Mouse (Mus musculus) heart, postnatal 0 days (tissue): Measurements from ENCODE around the gene Runx2. TPM values are rescaled to one million over a fixed set of nuclear protein-coding genes. Genes with fewer than 3 reads are reported as not detected.

Source experiments
- ATAC-seq: fragments of 200-750 bp; cut with Nextera tagmentation; 2 replicates; pipeline ENCODE4 v1.8.0; 2017; ENCODE audit warnings: low read depth, moderate number of reproducible peaks, moderate library complexity; ENCODE audit not compliant: insufficient read depth
- DNase-seq: peaks from one replicate; pipeline ENCODE4 v3.0.0-alpha.2; 2016; ENCODE audit warnings: low spot score
- H3K27ac ChIP-seq: fragments of 300-500 bp; sonication (generic); 2 replicates; pipeline ENCODE4 v1.5.1; 2014; ENCODE audit warnings: low read depth, mild to moderate bottlenecking
- H3K27me3 ChIP-seq: fragments of 300-500 bp; sonication (generic); 2 replicates; pipeline ENCODE4 v1.6.1; 2014; ENCODE audit warnings: low read length, mixed read lengths; ENCODE audit not compliant: control insufficient read depth, insufficient read depth
- H3K36me3 ChIP-seq: fragments of 300-500 bp; sonication (generic); replicated peaks from 2 replicates; pipeline ENCODE4 v1.6.1; 2014; ENCODE audit warnings: low read length, mixed read lengths; ENCODE audit not compliant: control insufficient read depth, insufficient read depth
- H3K4me1 ChIP-seq: fragments of 300-500 bp; sonication (generic); 2 replicates; pipeline ENCODE4 v1.6.1; 2014; ENCODE audit warnings: antibody characterized with exemption; ENCODE audit not compliant: control insufficient read depth, insufficient read depth
- H3K4me2 ChIP-seq: fragments of 300-500 bp; sonication (generic); 2 replicates; pipeline ENCODE4 v1.6.1; 2014; ENCODE audit warnings: low read depth, mild to moderate bottlenecking, low read length, moderate library complexity
- H3K4me3 ChIP-seq: fragments of 300-500 bp; sonication (generic); 2 replicates; pipeline ENCODE4 v1.5.1; 2014; ENCODE audit warnings: low read depth, low read length
- H3K9ac ChIP-seq: fragments of 300-500 bp; sonication (generic); replicated peaks from 2 replicates; pipeline ENCODE4 v1.6.1; 2014; ENCODE audit warnings: low read depth, low read length, mixed read lengths
- H3K9me3 ChIP-seq: fragments of 300-500 bp; sonication (generic); replicated peaks from 2 replicates; pipeline ENCODE4 v1.6.1; 2016; ENCODE audit warnings: low read length; ENCODE audit not compliant: control insufficient read depth
- CTCF ChIP-seq: IDR thresholded peaks from 2 replicates; pipeline ENCODE4 v1.5.1; 2016; ENCODE audit warnings: antibody characterized with exemption, control low read depth, low read depth
- EP300 ChIP-seq: IDR thresholded peaks from 2 replicates; pipeline ENCODE4 v1.6.1; 2016; ENCODE audit warnings: antibody characterized with exemption, low read depth
- WGBS: fragments of 180-500 bp; shearing (Covaris S2); extraction: QIAGEN DNeasy Blood & Tissue Kit; methylation state at CpG from one replicate; pipeline ENCODE4 v1.1.7; 2014; 5-methylcytosine and 5-hydroxymethylcytosine counted together
- polyA plus RNA-seq: library from polyadenylated mRNA; unstranded; fragments of >200 nt; fragmentation: Nextera tagmentation; extraction: Ambion mirVana; gene quantifications from 2 replicates; pipeline ENCODE4 v1.2.1, GENCODE M21; 2015
- total RNA-seq: library from RNA; depleted of rRNA; stranded (reverse); fragments of >200 nt; gene quantifications from 2 replicates; pipeline ENCODE4 v1.2.3, GENCODE M21; 2014; ENCODE audit warnings: low replicate concordance

The Runx2 gene
- total and polyA plus RNA-seq, 2 experiments from 2014 or later, result 0.04 TPM; not detected in 1

DNA sequence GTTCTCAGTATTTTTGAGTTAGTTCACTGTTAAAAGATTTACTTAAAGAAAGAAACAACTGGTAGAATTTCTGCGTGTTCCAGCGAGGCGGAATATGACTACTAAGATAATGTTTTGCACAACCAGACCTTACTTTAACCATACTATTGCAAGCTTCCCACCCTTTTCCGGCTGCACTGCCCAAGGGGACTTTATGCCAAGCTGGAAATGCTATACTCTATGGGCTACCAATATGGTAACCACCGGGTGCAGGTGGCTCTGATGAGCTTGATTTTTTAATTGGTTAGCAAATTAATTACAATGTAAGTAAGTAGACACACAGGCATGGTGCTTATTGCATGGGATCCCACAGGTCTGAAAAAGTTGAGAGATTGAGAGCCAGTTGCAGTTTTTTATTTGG is 36.5 kb downstream of the Runx2 start:
- H3K27me3 ChIP-seq, result no peaks in the 10 kb centered on the region
- peak overlapping the region; percentile 82 for H3K4me2 ChIP-seq
- TF ChIP-seq CTCF, result no peak
- no peak for TF ChIP-seq EP300
- H3K4me3 ChIP-seq, result peak overlapping the region; percentile 95; the same call in 1 of the 2 replicates
- DNase-seq, result no peak
- no peaks in the 10 kb centered on the region for H3K36me3 ChIP-seq
- no peaks in the 10 kb centered on the region; the same call in 1 of the 2 replicates for H3K4me1 ChIP-seq
- H3K27ac ChIP-seq, result no peak overlapping the region
- WGBS, result 69% methylated on average over 5 of the region's 5 CpGs
- ATAC-seq, result no peak
- no peaks in the 10 kb centered on the region for H3K9me3 ChIP-seq
- no peak overlapping the region for H3K9ac ChIP-seq

DNA sequence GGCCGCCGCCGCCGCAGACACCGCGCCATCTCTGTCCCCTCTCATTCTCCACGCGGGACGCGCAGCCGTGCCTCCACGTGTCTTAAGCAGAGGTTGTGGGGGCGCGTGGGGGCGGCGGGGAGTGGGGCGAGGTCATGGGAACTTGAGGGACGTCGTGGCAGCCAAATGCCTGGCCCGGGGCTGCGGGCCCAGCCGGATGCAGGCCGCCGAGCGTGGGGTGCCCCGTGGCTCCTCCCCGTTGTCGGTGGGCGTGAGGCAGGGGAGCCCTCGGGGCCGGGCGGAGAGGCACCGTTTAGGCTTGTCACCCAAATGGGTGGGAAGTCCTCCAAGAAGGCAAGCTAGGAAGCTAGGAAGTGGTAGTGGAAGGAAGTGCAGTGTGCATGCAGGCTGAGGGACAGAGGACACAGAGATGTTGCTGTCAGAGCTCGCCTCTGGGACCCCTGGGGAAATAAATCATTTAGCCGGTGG is 37.2 kb downstream of the Runx2 start:
- H3K27ac ChIP-seq, result peak overlapping the region; percentile 90
- H3K9me3 ChIP-seq, result no peaks in the 10 kb centered on the region
- H3K4me1 ChIP-seq, result no peaks in the 10 kb centered on the region; the same call in 1 of the 2 replicates
- DNase-seq, result peak; percentile 58
- H3K4me3 ChIP-seq, result peak overlapping the region; percentile 95
- WGBS, result 1% methylated on average over 28 of the region's 35 CpGs
- H3K36me3 ChIP-seq, result no peaks in the 10 kb centered on the region
- TF ChIP-seq EP300 (no peak), CTCF (no peak)
- H3K9ac ChIP-seq, result peak overlapping the region; percentile 86
- peak overlapping the region; percentile 82 for H3K4me2 ChIP-seq
- H3K27me3 ChIP-seq, result no peaks in the 10 kb centered on the region
- peak; percentile 66 for ATAC-seq

GRCm38 (mm10) chr17:44776738-44777270 is 37.8 kb downstream of the Runx2 start, which contains the start of gene Supt3:
Supt3 (plus strand) TSS chr17:44777152.
- Histone ChIP-seq H3K4me3 (peak within 1 kb of the TSS; percentile 95), H3K36me3 (no peaks in the 10 kb centered on the region), H3K9ac (peak within 1 kb of the TSS; percentile 86), H3K27ac (peak within 1 kb of the TSS; percentile 90), H3K27me3 (no peaks in the 10 kb centered on the region), H3K4me1 (no peaks in the 10 kb centered on the region; the same call in 1 of the 2 replicates), H3K9me3 (no peaks in the 10 kb centered on the region), H3K4me2 (peak within 1 kb of the TSS; percentile 82)
- WGBS, result under 1% methylated on average over 33 of the region's 40 CpGs
- TF ChIP-seq CTCF, result peak; percentile 31
- TF ChIP-seq EP300, result no peak
- DNase-seq (peak; percentile 93), ATAC-seq (peak; percentile 96)

- Histone ChIP-seq H3K4me1 (no peaks in the 10 kb centered on the region), H3K9ac (no peak overlapping the region), H3K4me2 (no peak overlapping the region), H3K27ac (no peak overlapping the region), H3K9me3 (no peaks in the 10 kb centered on the region), H3K27me3 (no peaks in the 10 kb centered on the region), H3K4me3 (no peak overlapping the region), H3K36me3 (no peaks in the 10 kb centered on the region)
- ATAC-seq, result no peak
- TF ChIP-seq EP300 (no peak), CTCF (no peak)
- 79% methylated on average over 2 of the region's 2 CpGs for WGBS
- no peak for DNase-seq
Observed at GRCm38 (mm10) chr17:44772576-44772975, 42.0 kb downstream of the Runx2 start.

DNA sequence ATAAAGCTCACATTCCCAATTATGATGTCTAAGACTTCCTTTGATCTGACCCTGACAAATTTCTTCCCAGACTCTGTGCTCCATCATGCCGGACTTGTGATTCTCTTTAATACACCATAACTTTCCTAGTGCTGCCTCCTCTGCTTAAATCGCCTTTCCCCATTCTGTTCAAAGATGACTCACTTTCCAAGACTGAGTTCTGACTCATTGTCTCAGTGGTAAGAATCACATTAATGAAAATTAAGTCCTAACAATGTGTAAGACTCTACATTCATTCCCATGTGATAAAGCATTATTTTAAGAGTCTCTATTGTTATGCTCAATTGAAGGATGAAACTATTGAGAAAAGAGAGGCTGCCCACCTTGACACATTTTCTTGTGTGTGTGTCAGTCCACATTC is 43.7 kb downstream of the Runx2 start:
- ATAC-seq (no peak), DNase-seq (no peak)
- Histone ChIP-seq H3K4me3 (no peak overlapping the region), H3K9me3 (no peaks in the 10 kb centered on the region), H3K9ac (no peak overlapping the region), H3K27ac (no peak overlapping the region), H3K4me2 (no peak overlapping the region), H3K4me1 (no peaks in the 10 kb centered on the region), H3K36me3 (no peaks in the 10 kb centered on the region), H3K27me3 (no peaks in the 10 kb centered on the region)
- TF ChIP-seq EP300 (no peak), CTCF (no peak)
- 84% methylated on average over 2 of the region's 2 CpGs for WGBS

- 59% methylated on average over 5 of the region's 5 CpGs for WGBS
- no peak for DNase-seq
- H3K9me3 ChIP-seq, result no peaks in the 10 kb centered on the region
- H3K9ac ChIP-seq, result no peak overlapping the region
- no peaks in the 10 kb centered on the region for H3K27me3 ChIP-seq
- no peaks in the 10 kb centered on the region for H3K36me3 ChIP-seq
- no peak for TF ChIP-seq EP300
- TF ChIP-seq CTCF, result no peak
- no peak for ATAC-seq
- no peak overlapping the region for H3K27ac ChIP-seq
- H3K4me3 ChIP-seq, result no peak overlapping the region
- H3K4me2 ChIP-seq, result no peak overlapping the region
- no peaks in the 10 kb centered on the region for H3K4me1 ChIP-seq
Observed at GRCm38 (mm10) chr17:44768522-44768921, 46.1 kb downstream of the Runx2 start.
